Mouse (Mus musculus) adrenal gland, postnatal 10 days (tissue): ENCODE measurements at regions not wholly inside any gene's neighbourhood (a gene's known extent, or its start where the extent isn't known, plus 50 kb on each side); places are given as distances from the start of the nearest gene placed in this dataset.

ENCODE experiments used
- DNase-seq: peaks from one replicate; pipeline ENCODE4 v3.0.0; 2021; ENCODE audit warnings: mixed read lengths

DNA sequence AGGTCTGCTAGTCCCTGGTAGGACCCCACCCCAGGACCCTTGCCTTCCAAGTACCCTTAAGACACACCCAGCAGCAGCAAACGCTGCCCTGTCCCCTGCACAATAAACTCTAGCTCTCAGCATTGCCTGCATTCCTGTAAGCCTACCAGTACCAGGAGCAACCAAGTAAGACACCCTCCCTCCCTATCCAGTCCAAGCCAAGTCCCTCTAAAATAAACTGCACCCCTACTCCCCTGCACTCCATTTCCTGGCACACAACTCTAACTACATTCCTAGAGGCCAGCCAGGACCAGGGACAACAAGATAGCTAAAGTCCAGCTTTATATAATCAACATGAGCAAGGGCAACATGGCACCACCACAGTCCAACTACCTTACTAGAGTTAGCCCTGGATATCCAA lies 103.5 kb downstream of the Ids start:
- DNase-seq = no peak

DNA sequence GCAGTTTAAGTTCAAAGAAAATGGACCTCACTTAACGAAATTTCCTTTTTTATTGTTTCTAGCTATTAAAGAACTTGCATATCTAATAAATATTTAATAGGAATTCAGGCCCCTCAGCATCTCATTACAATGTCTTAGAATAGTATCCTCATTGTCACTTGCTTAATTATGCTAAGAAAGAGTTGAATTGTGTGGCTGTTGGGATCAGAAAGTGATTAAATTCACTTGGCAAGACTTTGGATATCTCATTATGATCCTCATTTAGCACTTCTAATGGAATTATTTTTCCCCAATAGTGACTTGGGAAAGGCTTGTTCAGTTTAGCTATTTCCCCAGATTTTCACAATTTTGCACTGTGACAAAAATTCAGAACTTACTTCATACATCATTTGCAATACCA lies 148.9 kb downstream of the Ids start:
- no peak for DNase-seq

DNA sequence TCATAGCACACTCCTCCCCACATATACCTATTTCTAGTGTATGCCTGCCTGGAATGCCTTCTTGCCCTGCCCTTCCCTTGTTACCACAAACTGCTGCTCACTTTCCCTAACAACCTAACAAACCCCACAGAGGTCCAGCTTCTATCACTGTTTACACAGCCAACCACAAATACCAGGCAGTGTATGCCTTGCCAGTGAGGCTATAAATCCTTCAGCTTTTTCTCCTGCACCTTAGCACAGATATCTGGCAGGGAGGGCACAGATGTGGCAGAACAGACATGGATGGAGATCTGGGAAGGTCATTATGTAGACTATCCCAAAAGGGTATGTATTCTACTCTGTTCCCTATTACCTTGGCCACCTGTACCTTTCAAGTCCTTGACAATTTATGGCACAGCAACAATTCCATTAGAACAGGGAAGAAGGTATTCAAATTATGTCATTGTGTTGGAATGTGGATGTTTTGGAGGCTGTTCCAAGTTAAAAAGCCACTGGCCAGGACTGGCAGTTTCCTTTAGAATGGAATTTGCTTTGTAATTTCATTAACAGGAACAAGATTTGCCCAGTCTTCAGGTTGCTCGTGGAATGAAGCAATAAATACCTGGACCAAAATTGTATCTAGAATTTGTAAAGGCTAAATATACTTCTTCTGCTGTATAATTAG lies 180.3 kb downstream of the Ids start:
- DNase-seq = no peak

DNA sequence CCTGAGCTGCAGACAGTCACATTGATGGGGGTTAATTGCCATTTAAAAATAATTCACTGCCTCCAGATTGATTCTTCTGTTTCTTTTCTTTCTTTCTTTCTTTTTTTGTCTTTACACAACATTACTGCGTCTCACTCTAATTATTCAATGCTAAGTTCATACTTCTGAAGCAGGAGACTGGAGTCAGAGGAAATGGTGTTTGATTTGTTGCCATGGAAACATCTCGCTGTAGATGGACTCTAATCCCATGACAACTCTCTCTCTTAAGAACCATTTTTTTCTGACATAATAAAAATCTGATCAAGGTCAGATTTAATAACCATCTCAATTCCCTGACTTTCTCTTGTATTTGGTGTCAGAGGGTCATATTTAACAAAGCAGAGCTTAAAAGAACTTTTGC lies 195.1 kb downstream of the Ids start:
- no peak for DNase-seq

DNA sequence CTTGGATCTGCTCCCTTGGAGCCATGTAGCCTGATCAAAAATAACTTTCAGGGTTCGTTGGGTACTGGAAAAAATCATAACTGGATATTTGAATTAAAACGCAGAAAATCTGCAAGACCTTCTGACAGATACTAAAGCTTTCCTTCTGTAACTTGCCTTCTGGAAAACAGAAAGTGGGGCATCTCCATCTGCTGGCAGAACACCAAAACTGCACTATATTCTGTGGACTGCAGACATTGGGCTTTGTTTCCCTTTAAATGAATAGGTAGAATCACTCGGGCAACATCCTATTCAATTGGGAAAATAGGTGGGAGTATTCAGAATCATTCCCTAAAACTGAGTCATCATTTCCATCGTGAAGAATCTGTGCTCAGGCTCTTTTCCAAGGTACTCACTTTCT lies 203.9 kb downstream of the Ids start:
- peak; percentile 21 for DNase-seq
